Mouse (Mus musculus) induced T-regulatory cell, adult 2 months (primary cell): ENCODE measurements around the gene Myh10.

Experiments used
- DNase-seq: peaks from one replicate; pipeline ENCODE4 v3.0.0-alpha.2; 2012; ENCODE audit warnings: low read depth

The Myh10 gene

DNA sequence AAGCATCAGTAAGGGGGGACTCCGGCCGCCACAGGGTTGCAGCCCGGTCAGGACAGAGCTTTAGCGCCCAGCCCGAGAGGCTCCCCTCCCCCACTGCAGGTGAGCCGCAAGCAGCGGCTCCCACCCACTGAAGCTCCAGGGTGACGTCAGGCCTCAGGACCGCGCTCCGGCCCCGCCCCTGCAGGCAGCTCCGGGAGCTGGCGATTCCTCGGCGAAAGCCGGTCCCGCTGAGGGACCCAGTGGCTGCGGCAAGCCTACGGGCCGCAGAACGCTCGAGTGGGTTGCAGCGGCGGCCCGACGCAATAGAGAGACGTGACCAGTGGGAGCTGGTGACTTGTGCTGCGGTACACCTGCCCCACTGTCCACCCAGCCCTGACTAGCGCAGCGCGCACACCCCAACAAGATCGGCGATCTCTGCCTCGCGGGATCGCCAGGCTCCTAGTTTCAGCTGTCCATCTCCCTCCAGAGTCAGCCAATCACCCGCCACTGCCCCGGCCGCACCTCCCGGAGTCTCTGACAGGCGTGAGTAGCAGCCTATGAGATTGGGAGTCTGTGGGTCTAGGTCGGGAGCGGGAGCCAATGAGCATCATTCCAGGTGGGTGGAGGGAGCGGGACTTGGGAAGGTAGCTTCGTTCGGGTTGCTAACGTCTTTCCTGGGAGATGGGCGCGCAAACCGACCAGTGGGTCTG lies at the start of gene Myh10:
Myh10 (plus strand) TSS at position 239 of the 689 bp plus-strand sequence.
- DNase-seq: peak; percentile 89

DNA sequence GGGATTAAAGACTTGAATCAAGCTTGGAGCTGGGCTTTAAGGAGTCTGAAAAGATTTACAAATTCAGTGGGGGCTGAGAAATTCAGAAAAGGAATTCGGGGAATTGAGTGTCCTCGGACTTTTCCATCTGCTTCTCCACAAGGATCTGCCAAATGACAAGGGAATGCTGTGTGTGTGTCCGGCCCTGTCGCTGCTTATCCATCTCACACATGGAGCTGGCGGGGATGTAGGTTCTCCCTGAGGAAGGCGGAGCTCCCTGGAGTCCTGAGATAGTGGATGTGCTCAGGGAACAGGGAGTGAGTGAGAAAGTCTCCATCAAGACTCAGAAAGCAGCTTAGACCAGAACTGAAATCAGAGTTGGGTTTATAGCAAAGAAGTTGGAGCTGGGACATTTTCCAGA lies 46.6 kb upstream of the Myh10 start:
- DNase-seq: no peak

DNA sequence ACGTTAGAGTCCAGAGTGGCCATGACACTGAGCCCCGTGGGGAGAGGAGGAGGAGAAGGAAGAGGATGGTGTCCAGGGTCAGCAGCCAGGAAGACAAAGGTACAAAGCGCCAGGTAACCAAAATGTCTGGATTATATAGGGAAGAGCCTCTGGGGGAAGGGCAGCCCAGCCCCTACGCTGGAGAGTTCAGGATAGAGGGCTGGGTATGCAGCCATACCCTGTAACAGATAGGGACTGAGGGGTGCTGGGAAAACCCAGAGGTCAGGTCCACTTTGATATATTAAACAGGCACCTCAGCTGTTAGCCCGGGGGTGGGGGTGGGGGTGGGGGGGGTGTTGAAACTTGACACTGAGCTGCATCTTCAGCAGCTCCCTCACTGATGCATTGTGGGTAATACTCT lies 43.6 kb upstream of the Myh10 start:
- no peak for DNase-seq

DNA sequence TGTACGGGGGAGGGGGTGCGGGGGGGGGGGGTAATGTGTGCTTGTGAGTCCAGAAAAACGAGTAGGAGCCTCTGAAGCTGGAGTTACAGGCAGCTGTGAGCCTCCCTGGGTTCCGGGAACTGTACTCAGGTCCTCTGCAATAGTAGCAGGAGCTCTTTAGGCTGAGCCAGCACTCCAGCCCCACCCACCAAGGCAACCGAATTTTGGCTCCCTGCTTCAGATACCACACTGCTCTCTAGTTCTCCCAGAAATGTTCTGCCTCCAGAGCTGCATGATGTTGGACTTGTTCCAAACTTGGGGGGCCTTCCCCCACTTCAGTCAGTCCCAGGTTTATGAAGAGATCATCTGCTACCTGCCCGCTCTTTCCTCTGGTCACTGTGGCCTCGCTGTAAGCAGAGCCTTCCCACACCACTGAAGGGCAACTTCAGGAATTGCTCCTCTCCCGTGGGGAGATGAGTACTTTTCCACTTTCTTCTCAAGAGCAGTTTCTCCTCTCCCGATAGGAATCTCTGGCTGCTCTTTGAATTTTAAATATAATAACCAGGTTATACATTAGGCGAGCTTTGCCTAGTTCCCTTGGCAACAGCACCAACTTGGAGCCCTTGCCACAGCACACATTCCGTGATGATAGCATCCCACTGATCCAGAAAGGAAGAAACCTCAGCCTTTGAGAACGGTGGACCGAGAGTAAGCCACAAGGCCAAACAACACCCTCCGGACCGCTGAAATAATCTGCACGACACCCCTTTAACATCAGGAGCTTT lies 42.8 kb upstream of the Myh10 start:
- no peak for DNase-seq

DNA sequence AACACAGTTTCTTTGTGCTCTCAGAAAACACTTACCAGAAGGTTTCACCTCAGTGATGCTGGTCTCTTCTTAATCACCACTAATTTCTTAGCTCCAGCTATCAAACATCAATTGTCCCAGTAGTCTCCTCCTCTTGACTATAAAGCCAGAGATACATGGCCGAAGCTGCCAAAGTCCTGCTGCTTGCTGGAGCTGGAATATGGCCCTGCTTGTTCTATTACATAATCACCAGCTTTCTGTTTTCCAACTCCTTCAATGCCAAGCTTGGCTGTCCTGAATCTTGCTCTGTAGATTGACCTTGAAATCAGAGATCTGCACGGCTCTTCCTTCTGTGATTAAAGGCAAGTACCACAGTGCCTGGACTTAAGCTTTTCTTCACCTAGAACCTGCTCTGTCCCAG lies 39.8 kb upstream of the Myh10 start:
- no peak for DNase-seq

DNA sequence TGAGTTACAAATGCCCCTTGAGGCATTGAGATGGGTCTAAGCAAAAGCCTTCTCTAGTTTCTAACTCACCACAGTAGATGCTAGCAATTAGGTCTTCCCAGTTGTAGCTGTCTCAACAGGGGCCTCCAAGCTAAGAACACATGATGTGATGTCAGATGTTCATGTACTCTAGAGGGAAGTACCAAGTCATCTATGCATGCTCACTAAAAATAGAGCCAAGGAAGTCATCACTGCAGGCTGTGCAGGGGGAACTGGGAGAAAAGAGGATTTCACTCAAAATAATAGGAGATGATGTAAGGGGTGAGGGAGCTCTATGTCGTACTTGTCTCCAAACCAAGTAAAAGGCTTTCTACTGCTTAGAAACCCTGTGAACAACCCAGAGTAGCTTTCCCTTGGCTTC lies 35.8 kb upstream of the Myh10 start:
- no peak for DNase-seq

DNA sequence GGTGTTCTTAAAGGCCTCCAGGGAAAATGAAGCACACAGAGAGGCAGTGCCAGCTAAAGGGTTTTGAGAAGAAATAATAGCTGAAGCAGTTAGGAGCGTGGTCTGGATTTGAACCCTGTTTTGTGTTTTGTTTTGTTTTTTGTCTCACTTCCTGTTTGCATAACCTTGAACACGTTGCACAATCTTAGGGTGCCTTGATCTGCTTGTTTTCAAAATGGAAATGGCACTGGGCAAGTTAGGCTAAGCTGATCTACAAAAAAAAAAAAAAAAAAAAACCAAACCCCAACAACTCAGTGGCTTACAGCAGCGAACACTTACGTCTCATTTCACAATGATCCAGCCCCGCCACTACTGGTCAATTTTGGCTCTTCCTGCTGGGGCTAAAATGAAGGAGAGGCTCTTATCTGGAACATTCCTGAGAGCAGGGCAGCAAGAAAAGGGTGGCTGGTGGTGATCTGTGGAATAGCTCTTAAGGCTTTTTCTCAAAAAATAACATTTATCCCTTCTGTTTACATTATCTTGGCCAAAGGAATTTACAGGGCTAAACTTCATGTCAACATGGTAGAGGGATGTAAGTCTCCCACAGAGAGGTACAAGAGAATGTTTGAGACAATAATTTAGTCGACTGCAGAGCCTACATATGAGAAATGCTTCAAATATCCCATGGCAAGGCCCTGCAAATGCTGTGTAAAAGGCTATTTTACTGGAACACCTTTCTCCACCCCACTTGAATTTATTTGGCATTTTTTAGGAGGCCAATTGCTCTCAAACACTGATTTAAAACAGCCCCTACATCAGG lies 34.3 kb upstream of the Myh10 start:
- no peak for DNase-seq

DNA sequence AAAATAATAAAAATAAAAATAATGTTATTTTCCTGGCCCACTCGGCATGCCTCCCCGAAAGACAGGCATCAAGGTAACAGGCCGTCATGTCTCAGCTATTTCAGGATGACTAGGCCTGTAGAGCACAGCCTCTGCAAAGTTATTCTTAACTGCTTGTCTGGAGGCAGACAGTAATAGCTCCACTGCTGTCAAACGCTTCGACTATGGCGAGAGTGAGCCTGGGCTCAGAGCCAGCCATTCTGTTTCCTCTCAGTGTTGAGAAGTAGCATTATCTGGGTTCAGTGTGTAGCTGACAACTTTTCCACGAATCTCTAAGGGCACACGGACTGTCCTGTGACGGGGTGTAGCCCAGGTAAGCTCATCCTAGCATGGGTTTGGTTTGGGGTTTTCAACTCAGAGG lies 33.5 kb upstream of the Myh10 start:
- DNase-seq: no peak

DNA sequence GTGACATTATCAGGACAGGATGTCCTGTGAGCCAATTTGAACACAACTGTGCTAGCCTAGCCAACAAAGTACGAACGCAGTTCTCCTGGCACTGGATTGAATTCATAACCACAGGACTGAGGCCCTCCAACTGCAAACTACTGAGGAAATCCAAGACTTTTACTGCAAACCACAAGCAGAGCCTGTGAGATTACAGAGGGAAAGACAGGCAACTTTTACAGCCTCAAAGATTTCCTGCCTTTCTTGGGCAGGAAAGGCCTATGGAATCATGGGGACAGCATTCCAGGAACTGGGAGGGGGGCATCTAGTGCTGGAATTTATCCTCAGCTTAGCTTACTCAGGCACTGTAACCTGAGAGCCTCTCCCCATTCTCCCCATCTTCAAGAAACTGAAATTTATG lies 26.0 kb upstream of the Myh10 start:
- no peak for DNase-seq

DNA sequence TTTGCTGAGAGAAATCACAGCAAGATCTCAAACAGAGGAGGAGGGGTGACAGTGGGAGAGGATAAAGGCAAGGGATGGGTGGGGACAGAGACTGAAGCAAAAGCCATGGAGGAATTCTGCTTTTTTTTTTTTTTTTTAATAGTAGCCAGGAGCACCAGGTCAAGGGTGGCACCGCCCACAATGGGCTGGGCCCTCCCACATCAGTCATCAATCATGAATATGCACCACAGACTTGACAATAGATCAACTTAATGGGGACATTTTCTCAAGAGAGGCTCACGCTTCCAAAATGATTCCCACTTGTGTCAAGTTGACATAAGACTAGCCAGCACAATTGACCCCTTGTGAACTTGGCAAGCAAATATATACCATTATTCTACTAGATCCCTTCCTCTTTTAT lies 25.1 kb upstream of the Myh10 start:
- no peak for DNase-seq

DNA sequence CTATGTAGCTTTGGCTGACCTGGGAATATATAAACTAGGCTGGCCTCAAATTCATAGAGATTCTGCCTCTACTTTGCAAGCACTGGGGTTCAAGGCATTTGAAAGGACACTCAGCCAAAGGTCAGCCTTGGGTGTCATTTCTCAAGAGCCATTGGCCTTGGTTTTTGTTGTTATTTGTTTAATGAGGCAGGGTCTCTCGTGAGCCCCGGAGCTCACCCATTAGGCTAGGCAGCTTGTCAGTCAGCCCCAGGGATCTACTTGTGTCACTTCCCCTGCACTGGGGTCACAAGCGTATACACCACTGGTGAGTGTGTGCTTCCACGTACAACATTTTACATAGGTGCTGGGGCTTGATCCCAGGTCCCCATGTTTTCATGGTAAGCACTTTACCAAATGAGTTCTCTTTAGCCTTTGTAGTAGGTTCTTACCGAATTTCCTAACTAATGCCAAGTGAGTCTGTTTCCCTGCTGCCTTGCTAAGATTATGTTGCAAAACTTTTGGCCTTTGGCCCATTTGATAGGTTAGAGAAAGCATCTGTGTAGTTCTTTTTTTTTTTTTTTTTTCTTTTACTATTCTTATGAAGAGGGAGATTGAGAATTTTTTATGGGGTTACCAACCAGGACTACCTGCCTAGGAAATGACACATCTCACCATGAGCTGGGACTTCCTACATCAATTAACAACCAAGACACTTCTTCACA lies 18.9 kb upstream of the Myh10 start:
- no peak for DNase-seq

DNA sequence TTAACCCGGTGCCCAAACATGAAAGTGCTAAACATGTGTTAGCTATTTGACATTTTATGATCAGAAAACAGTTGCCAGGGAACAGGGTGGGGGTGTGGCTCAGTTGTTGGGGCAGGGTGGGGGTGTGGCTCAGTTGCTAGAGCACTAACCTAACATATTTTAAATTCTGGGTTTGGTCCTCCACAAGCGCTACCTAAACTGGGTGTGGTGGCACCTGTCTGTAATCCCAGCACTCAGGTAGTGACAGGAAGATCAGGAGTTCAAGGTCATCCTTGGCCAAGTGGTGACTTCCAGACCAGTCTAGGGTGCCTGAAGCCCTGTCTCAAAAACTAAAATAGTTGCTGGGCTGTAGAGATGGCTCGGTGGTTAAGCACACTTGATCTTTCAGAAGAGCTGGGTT lies 17.3 kb upstream of the Myh10 start:
- DNase-seq: no peak

DNA sequence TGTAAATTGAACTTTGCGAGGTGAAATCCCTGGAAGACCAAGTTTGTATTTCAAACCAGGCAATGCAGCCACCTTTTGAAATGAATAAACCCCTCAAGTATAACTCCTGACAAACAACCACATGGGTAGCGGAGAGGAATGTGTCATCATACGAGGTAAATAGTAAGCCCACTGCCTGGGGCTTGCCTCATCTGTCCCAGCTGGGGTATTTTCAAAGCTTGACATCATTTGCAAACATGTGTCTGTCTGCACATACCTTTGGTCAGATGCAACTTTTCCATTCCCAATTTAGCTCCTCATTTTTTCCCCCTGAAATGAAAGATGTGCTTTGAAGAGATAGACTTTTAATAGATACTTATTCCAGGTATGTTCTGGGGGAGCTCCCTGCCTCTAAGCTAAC lies 16.7 kb upstream of the Myh10 start:
- DNase-seq: no peak

DNA sequence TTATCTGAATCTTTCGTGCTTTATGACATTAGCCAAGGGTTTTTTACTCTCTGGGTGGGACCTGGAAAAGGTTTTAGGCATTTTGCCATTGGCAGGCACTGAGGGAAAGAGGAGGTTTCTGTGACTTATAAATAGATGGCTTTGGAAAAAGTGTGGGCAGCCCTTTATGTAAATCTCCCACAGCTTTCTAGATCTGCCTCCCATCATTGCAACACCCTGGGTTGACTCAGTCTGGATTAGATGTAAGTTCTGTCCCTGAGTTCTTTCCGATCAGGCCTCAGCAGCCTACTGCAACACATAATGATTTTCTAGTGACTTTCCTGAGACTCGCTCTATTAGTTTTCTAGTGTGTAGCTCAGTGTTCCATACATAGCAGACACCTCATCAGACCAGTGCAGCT lies 16.1 kb upstream of the Myh10 start:
- no peak for DNase-seq

DNA sequence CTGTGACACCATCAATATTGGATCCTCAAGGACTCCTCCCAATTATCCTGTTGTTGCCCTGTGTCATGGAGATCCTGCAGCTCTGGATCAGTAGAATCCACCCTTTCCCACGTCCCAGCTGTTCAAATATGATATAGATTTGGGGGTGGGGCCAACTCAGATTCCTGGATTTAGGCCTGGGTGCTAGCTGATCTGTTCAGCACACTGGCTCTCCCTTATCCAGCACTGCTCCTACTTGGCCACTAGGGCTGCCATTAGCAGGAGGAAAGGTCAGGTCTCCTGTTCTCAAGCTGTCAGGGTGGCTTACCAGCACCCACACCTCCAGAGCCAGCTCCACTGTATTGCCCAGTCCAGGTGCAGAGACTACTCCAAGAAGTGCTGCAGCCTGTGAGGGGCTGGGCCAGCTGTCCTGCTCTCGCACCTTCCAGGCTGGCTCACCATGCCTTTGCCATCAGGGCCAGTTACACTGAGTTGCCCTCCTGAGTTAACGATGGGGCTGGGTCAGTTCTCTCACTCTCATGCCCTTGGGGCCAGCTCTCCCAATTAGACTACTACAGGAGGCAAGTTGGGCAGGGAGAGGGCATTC lies 10.0 kb upstream of the Myh10 start:
- DNase-seq: no peak

DNA sequence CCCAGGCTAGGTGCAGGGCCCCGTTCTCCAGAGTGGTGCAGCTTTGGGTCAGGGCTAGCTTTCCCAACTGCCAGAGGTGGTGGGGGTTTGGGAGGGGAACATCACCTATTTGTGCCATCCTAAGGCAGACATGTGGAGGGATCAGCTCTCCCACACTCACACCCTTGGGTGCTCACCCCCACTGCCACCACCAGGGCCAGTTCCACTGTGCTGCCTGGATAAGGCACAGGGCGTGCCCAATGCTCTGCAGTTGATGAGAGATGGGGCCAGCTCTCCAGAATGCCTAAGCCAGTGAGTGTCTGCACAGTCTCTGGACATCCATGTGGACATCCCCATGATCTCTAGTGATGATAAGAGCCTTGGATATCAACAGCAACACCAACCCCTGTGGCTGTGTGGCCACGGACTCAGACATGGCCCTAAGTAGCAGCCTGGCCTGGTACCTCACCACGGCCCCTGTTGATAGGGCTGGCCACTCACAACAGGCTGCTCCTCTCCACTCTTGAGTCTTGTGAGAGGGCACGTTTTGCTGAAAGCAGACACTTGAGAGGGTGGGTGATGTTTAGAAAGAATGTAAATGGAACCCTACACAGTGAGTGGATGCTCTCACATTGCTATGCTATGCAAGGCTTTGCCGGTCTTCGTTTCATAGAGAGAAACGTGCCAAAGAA lies 9.1 kb upstream of the Myh10 start:
- no peak for DNase-seq

DNA sequence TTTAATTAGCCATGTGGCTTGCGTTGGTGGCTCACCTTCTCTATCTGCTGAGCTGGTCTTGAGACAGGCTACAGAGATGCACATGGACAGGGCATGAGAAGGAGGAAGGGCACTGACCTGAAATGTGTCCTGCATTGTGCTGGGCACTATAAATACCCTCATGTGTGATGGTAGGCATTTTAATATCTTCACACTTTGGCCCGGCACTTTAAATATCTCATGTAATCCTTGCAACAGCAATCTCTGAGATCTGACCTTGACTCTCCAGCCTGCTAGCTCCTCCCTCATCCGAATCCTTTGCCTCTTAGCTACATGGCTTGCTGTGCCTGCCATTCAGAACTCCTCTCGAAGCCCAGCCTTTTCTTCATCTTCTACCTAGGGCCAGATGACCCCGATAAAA lies 5.4 kb upstream of the Myh10 start:
- DNase-seq: no peak

DNA sequence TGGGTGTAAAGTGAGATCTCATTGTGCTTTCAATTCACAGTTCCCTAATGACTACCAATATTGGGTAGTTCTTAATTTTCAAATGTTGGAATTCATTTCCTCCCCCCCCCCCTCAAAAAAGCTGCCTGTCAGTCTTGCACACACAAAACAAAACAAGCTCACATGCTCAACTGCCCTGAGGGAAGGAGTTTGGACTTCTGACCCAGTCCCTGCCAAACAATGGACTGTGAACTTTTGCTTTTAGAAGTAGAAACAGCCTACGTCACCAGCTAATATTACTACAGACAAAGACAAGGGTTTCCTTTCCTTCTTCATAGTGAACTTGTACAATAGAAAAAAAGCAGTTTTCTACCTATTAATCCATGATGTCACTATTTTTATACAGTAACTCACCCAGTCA lies 2.1 kb upstream of the Myh10 start:
- DNase-seq: no peak

DNA sequence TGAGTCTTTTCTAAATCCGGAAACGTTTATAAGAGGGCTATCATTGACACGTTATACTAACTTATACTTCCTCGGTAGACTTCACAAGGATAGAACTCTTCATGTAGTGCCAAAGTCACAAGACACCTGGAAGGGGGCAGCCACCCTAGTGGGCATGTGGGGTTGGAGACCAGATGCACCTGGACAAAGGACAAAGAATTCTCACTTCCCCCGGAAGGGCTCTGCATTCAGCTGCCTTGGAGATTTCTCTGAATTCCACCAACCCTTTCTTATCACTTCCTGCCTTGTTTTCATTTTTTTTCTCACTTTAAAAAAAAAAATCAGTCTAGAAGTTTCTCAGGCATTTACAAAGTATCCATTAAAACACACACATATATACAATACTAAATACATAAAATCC lies 894 bp upstream of the Myh10 start:
- peak; percentile 5 for DNase-seq

DNA sequence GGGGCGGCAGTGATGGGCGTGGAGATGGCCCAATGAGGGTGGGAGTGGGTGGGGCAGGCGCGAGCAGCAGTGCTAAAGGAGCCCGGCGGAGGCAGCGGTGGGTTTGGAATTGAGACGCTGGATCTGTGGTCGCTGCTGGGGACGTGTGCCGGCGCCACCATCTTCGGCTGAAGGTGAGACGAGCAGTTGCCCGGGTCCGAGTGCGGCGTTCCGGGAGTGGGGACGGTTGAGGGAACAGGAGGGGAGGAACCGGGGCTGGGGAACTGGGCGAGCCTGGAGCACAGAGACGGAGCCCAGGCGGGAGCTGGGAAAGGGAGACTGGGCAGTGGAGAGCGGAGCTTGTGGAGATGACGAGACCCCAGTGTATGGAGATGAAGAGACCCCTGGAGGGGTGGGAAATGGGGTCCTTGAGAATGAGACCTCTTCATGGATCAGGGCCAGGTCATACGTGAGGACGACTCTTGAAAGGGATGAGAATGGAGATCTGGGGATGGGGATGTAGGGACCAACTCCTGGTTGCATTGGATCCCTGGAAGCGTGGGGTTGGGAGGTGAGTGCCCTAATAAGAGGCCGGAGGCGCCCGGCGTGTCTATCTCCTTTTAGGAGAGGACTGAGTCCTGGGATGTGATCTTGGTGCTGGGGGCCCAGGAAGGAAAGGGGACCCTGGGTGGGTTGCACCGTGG lies 792 bp downstream of the Myh10 start:
- no peak for DNase-seq
